Mouse (Mus musculus): ENCODE measurements around the gene C3.
A peak's percentile ranks its signal among the peaks of the same experiment; 100 is the strongest.

C3 gene

GRCm38 (mm10) chr17:57249186-57250181 is 21.5 kb upstream of the C3 start, which contains the start of gene Trip10:
Trip10 (plus strand) TSS chr17:57249455.
- DNase-seq (ENCODE audit: low read depth, low spot score): peak; percentile 94

- DNase-seq (ENCODE audit: low read depth, low spot score): no peak
These were observed 20.8 kb upstream of the C3 start for GRCm38 (mm10) chr17:57248771-57249170.

DNA sequence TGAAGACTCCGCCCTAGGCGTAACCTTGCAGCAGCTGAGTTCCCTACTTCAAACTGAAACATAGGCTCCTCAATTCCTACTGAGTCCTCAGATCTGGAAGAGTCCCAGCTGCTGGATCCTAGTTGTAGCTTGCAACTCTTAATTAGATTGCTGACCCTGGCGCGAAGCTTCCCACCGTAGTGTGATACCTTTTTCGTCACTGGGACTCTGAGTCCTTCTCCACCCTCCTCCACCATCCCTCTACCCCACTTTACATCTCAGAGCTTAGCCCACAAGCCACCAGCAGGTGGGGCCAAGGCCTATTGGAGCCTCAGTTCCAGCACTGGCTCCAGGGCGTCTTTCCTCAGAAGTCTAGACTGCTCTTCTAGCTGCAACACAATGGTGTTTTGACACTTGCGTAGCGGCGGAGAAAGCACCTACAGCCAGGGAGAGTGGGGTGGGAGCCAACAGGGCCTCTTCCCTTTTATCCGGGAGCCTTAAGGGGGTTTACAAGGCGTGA is 20.3 kb upstream of the C3 start, which contains the start of gene Gpr108:
TSS of gene Gpr108 (minus strand) at position 246 of the 499 bp plus-strand sequence.
- DNase-seq (ENCODE audit: low read depth, low spot score): peak; percentile 86

- peak; percentile 98 for DNase-seq (ENCODE audit: low read depth, low spot score)
These were observed 19.7 kb upstream of the C3 start for GRCm38 (mm10) chr17:57247393-57248200.

DNA sequence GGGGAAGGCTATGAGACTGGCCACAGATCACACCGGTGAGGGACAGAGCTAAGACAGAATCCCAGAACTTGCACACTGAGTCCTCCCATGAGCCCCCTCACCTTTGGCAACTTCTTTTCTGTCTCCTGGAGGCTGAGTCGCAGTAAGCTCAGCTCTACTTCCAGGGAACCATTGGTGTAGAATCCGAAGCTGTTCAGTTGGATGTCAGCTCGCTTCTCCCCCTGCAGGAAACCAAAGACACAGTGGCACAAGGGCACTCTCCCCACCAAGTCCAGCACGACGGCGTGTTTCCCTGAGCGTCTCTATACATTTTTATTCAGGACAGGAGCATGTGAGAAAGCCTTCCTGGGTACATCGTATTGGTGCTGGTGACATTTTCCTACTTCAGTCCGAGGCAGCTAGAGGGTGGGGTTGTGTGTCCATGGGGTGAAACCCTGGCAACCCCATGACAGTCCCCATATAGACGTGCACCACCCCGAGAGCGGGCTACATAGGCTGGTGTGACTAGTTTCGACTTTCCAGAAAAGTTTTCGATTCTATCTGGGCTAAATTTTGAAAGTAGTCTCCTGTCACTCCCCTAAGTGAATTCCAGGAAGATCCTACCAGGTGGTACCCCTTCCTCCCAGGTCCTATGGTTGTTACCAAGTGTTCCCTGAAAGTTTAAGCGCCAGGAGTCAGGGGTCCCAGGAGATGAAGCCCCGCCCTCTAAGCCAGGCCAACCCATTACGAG is 18.9 kb upstream of the C3 start:
- peak; percentile 15 for DNase-seq (ENCODE audit: low read depth, low spot score)

- no peak for DNase-seq (ENCODE audit: low read depth, low spot score)
These were observed 17.5 kb upstream of the C3 start for GRCm38 (mm10) chr17:57245311-57245929.

GRCm38 (mm10) chr17:57243650-57244370 is 15.9 kb upstream of the C3 start:
- no peak for DNase-seq (ENCODE audit: low read depth, low spot score)

DNA sequence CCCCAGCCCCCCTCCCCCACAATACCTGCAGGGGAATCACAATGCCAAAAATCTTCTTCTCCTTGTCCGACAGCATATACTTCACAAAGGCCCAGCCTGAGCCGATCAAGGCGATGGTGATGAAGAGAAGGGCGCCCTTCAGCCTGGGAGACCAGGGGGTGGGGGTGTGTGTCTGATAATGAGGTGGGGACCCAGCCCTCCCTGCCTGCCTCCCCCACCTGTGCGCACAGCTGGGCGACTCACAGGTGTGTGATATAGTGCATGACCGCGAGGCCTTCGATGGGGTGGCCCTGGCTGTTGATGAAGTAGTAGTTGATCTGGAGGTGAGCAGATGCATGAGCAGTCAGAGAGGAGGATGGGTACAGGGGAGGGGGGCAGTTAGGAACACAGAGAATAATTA is 9.2 kb upstream of the C3 start:
- no peak for DNase-seq (ENCODE audit: low read depth, low spot score)

DNA sequence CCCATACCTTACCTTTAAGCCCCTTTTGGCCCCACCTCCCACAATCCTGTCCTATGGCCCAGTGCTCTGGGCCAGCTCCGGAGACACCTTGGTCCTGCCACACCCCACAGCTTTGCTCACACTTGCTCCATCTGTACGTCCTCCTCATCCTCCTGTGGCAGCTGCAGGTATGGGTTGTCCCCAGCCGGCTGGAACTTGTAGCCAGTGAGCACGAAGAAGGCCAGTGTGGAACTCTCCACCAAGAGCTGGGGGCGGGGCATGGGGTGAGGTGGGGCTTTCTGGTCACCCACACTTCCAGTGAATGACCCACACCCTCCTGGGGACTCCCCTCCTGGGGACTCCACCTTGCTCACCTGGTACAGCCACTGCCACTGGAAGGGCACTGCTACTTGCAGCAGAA is 7.9 kb upstream of the C3 start:
- no peak for DNase-seq (ENCODE audit: low read depth, low spot score)

DNA sequence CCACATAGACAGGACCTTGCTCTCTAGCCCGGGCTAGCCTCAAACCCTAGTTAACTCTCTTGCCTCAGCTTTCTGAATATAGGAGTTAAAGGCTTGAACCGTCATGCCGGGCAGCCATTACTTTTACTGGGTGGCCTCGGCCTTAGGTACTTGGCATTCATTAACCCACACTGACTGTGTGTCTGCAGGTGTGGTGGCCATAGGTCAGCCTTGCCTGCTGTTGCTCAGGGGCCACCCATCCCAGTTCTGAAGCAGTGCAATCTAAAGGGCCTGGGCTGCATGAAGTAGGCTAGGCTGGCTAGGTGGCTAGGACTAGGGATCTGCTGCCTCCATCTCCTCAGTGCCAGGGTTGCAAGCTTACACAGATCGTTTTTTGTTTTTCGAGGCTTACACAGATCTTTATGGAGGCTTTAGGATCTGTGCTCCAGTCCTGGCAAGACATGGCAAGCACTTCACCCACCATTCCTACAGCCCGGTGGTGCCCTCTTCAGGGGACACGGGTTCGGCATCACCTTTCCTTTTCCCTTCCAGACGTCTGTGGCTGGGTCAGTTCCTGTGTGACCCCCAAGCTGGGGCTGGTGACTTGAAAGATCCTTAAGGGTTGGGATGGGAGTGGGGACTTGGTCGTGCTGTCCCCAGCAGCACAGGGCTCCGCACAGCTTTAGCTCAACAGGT is 6.5 kb upstream of the C3 start:
- DNase-seq (ENCODE audit: low read depth, low spot score): no peak

GRCm38 (mm10) chr17:57233038-57233437 is 5.1 kb upstream of the C3 start:
- no peak for DNase-seq (ENCODE audit: low read depth, low spot score)

GRCm38 (mm10) chr17:57232200-57232599 is 4.3 kb upstream of the C3 start:
- no peak for DNase-seq (ENCODE audit: low read depth, low spot score)

GRCm38 (mm10) chr17:57231321-57231771 is 3.4 kb upstream of the C3 start:
- DNase-seq (ENCODE audit: low read depth, low spot score): no peak

GRCm38 (mm10) chr17:57230728-57231125 is 2.8 kb upstream of the C3 start:
- no peak for DNase-seq (ENCODE audit: low read depth, low spot score)

GRCm38 (mm10) chr17:57229851-57230727 is 2.2 kb upstream of the C3 start:
- no peak for DNase-seq (ENCODE audit: low read depth, low spot score)

DNA sequence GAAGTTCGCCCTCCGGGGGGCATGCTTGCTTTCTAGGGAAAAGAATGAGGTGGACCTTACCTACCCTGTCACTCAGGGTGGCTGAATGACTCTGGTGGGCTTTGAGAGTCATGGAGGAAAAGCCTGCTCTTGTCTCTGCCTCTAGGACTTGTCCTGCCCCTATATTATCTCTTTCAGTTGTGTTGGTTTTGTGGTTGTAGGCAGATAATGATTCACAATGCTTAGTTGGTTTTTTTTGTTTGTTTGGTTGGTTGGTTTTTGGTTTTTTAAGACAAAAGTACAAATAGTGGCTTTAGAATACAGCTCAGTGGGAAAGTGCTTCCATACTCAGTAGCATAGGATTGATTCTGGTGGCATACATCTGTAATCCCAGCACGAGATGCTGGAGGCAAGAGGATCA is 937 bp upstream of the C3 start:
- no peak for DNase-seq (ENCODE audit: low read depth, low spot score)

DNA sequence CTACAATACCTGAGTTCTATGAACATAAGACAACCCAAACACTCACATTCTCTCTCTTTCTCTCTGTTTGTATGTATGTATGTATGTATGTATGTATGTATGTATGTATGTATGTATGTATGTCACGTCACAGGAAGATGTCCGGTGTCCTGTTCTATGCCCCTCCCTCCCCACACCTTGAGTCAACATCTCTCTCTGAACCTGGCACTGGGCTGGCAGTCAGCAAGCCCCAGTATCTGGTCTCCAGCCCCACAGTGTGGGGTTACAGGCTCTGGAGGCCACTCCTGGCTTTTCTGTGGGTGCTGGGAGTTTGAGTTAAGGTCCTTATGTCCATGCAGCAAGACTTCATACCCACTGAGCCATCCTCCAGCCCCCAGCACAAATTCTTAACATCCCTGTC is 468 bp downstream of the C3 start:
- DNase-seq (ENCODE audit: low read depth, low spot score): no peak

DNA sequence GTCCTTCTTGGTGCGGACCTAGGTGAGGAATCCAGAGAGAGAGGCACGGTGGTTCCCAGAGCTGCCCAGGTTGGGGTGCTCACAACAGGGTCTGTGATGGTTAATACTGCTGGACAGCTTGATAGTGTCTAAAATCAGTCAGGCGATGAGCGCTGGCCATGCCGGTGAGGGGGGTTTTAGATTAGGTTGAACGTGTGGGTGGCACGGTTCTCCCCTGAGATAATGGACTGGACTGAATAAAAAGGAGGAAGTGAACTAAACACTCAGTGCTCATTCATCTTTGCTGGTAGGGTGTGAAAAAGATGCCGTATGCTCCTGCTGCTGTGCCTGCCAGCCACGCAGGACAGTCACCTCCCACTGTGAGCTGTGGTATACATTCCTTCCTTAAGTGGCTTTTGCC is 4.6 kb downstream of the C3 start:
- DNase-seq (ENCODE audit: low read depth, low spot score): no peak

GRCm38 (mm10) chr17:57221911-57222310 is 6.0 kb downstream of the C3 start:
- no peak for DNase-seq (ENCODE audit: low read depth, low spot score)

Data from mesoderm, embryonic 11.5 days (tissue).